Mouse (Mus musculus) thymus, adult 2 months (tissue): ENCODE measurements at regions not wholly inside any gene's neighbourhood (a gene's known extent, or its start where the extent isn't known, plus 50 kb on each side); places are given as distances from the start of the nearest gene placed in this dataset.

ENCODE experiments used
- CTCF ChIP-seq: fragments of 200-500 bp; IDR thresholded peaks from 2 replicates; pipeline ENCODE4 v1.5.1; 2012; ENCODE audit warnings: mild to moderate bottlenecking, control low read depth, low read length, moderate library complexity, borderline replicate concordance; ENCODE audit not compliant: control insufficient read depth, poor library complexity, insufficient read depth; ENCODE audit errors: extremely low read depth
- POLR2A ChIP-seq: fragments of 200-500 bp; IDR thresholded peaks from 2 replicates; pipeline ENCODE4 v1.6.1; 2012; ENCODE audit warnings: mild to moderate bottlenecking, low read length, control low read depth, moderate library complexity; ENCODE audit not compliant: control insufficient read depth, poor library complexity, insufficient read depth; ENCODE audit errors: extremely low read depth

DNA sequence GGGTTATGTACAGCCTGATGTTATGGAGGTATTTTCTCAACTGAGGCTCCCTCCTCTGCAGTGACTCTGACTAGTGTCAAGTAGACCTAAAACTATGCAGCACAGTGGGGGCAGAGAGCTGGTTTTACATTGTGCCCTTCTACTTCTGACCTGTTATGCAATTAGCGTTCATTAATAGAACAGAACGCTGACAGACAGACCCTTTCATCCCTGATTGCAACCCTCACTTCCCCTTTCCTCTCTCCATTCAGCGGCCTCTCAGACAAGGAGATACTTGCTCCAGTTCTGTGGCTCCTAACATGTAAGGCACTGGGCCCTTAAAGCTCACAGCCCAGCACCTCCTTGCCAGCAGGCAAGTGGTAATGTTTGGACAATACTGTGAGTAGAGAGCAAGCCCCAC lies 125.7 kb downstream of the Gm826 start:
- TF ChIP-seq CTCF (no peak), POLR2A (no peak)
